Mouse (Mus musculus): ENCODE results near the gene Xxylt1. TPM values are rescaled to one million over a fixed set of nuclear protein-coding genes. Genes with fewer than 3 reads are reported as not detected.
A peak's percentile ranks its signal among the peaks of the same experiment; 100 is the strongest.

Xxylt1 gene
- total and polyA plus RNA-seq, 3 experiments = 12.8 to 164 (median 26.6) TPM

DNA sequence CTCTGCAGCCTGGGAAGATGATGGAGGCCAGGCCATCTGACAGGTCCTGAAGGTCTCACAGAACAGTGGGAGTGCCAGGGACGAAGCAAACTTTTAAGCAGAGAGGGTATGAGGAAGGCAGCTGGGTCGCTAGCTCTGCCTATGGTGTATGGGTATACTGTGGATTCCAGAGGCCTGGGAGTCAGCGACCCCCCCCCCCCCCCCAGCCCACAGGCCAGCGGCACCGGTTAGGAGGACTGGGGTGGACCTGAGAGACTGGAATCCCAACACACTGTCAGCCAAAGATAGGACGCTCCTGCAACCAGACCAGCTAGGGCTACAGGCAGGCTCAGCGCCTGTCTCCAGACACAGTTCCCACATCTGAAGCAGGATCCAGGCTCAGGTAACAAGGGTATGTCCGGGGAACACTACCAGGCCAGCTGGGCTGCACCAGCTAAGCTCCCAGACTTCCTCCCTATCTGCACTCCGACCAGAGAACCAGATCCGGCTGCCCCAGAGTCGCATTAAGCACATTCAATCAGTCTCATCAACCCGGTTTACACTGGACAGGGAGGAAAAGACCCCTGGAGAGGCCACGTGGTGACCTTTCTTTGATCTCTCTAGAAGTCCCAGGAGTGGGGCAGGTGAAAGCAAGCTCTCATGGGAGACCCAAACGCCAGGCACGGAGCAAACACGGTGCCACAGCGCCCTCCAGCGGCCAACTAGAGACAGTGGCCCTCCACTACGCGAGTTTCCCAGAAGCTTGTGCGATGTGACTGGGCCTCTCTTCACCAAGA, 10.7 kb downstream of the Xxylt1 start:
- Histone ChIP-seq H3K9me3 (replicated peaks; ENCODE audit: insufficient read depth, low read length) (no peaks in the 10 kb centered on the region), H3K9ac (ENCODE audit: control insufficient read depth, low read depth, low read length, poor library complexity, severe bottlenecking) (no peak overlapping the region), H3K36me3 (ENCODE audit: control insufficient read depth in 1 of 2, insufficient read depth in 2 of 2, low read length in 2 of 2) (no peaks in the 10 kb centered on the region), H3K27me3 (ENCODE audit: control insufficient read depth in 1 of 2, insufficient read depth in 2 of 2, low read length in 2 of 2) (no peaks in the 10 kb centered on the region), H3K4me3 (ENCODE audit: control insufficient read depth in 1 of 2, insufficient read depth in 1 of 2, low read depth in 2 of 2, low read length in 2 of 2) (no peak overlapping the region), H3K4me1 (ENCODE audit: control insufficient read depth in 1 of 2, insufficient read depth in 2 of 2, low read length in 2 of 2) (no peaks in the 10 kb centered on the region), H3K79me2 (ENCODE audit: control insufficient read depth, insufficient read depth, low read length, poor library complexity) (no peaks in the 10 kb centered on the region), H3K27ac (ENCODE audit: control insufficient read depth, low read depth, low read length) (no peak overlapping the region)
- DNase-seq (ENCODE audit: low read depth, low spot score) = peak; percentile 64
- TF ChIP-seq ETS1 (IDR thresholded peaks at IDR 0.05; ENCODE audit: low read depth, low read length) (no peak), TAL1 (IDR thresholded peaks at IDR 0.05; ENCODE audit: low read length) (no peak), RAD21 (IDR thresholded peaks at IDR 0.05; ENCODE audit: low read depth, low read length) (peak; percentile 83), TCF12 (IDR thresholded peaks at IDR 0.05; ENCODE audit: low read depth, low read length) (no peak), MAX (IDR thresholded peaks at IDR 0.05; ENCODE audit: low read length) (no peak), CTCF (IDR thresholded peaks at IDR 0.05 in 2 of 3, conservative IDR thresholded peaks at IDR 0.05 in 1 of 3; ENCODE audit: control insufficient read depth in 1 of 3, insufficient read depth in 1 of 3, low read depth in 2 of 3, low read length in 3 of 3, poor library complexity in 1 of 3, severe bottlenecking in 1 of 3) (peak; percentile 84 to 96 (median 86)), SIN3A (IDR thresholded peaks at IDR 0.05; ENCODE audit: low read length) (no peak), POLR2A (IDR thresholded peaks at IDR 0.05; ENCODE audit: control insufficient read depth in 1 of 2, insufficient read depth in 1 of 2, low read depth in 1 of 2, low read length in 2 of 2, poor library complexity in 1 of 2) (no peak), ZMIZ1 (IDR thresholded peaks at IDR 0.05; ENCODE audit: low read depth, low read length) (no peak), POLR2AphosphoS2 (IDR thresholded peaks at IDR 0.05; ENCODE audit: low read length) (no peak), SMC3 (IDR thresholded peaks at IDR 0.05; ENCODE audit: low read depth, low read length) (peak; percentile 74), ZC3H11A (IDR thresholded peaks at IDR 0.05; ENCODE audit: low read depth, low read length) (peak; percentile 72), GABPA (IDR thresholded peaks at IDR 0.05; ENCODE audit: low read depth, low read length) (no peak)

GRCm38 (mm10) chr16:31069211-31070166, 11.7 kb downstream of the Xxylt1 start:
- H3K36me3 ChIP-seq (ENCODE audit: control insufficient read depth in 1 of 2, insufficient read depth in 2 of 2, low read length in 2 of 2) = no peaks in the 10 kb centered on the region
- no peaks in the 10 kb centered on the region for H3K4me1 ChIP-seq (ENCODE audit: control insufficient read depth in 1 of 2, insufficient read depth in 2 of 2, low read length in 2 of 2)

More at GRCm38 (mm10) chr16:31069211-31070166, 11.7 kb downstream of the Xxylt1 start:
- no peak overlapping the region for H3K9ac ChIP-seq (ENCODE audit: control insufficient read depth, low read depth, low read length, poor library complexity, severe bottlenecking)
- H3K9me3 ChIP-seq (replicated peaks; ENCODE audit: insufficient read depth, low read length) = no peaks in the 10 kb centered on the region
- no peak overlapping the region for H3K4me3 ChIP-seq (ENCODE audit: control insufficient read depth in 1 of 2, insufficient read depth in 1 of 2, low read depth in 2 of 2, low read length in 2 of 2)
- TF ChIP-seq ZMIZ1 (IDR thresholded peaks at IDR 0.05; ENCODE audit: low read depth, low read length) = no peak
- TF ChIP-seq HCFC1 (IDR thresholded peaks at IDR 0.05; ENCODE audit: low read depth, low read length) = no peak
- TF ChIP-seq UBTF (IDR thresholded peaks at IDR 0.05; ENCODE audit: borderline replicate concordance, insufficient read depth, low read depth, low read length) = no peak
- no peak for TF ChIP-seq SMC3 (IDR thresholded peaks at IDR 0.05; ENCODE audit: low read depth, low read length)
- no peak for TF ChIP-seq ELF1 (IDR thresholded peaks at IDR 0.05; ENCODE audit: low read depth, low read length)
- no peak for TF ChIP-seq POLR2AphosphoS2 (IDR thresholded peaks at IDR 0.05; ENCODE audit: low read length)
- no peak for TF ChIP-seq JUND (IDR thresholded peaks at IDR 0.05; ENCODE audit: low read depth, low read length)
- TF ChIP-seq TBP (IDR thresholded peaks at IDR 0.05; ENCODE audit: low read depth, low read length) = no peak
- TF ChIP-seq MYC (IDR thresholded peaks at IDR 0.05; ENCODE audit: low read depth, low read length) = no peak
- no peak for TF ChIP-seq E2F4 (IDR thresholded peaks at IDR 0.05; ENCODE audit: borderline replicate concordance, low read depth, low read length)
- TF ChIP-seq GATA1 (IDR thresholded peaks at IDR 0.05; ENCODE audit: low read depth, low read length) = no peak
- TF ChIP-seq ZKSCAN1 (IDR thresholded peaks at IDR 0.05; ENCODE audit: low read depth, low read length) = no peak
- TF ChIP-seq MAX (IDR thresholded peaks at IDR 0.05; ENCODE audit: low read length) = no peak
- TF ChIP-seq GABPA (IDR thresholded peaks at IDR 0.05; ENCODE audit: low read depth, low read length) = no peak
- no peak for TF ChIP-seq BHLHE40 (IDR thresholded peaks at IDR 0.05; ENCODE audit: borderline replicate concordance, low read depth, low read length)
- TF ChIP-seq MEF2A (IDR thresholded peaks at IDR 0.05; ENCODE audit: extremely low read depth, insufficient replicate concordance, low read depth, low read length, poor library complexity, severe bottlenecking) = no peak
- no peak for TF ChIP-seq TAL1 (IDR thresholded peaks at IDR 0.05; ENCODE audit: low read length)
- TF ChIP-seq CHD1 (IDR thresholded peaks at IDR 0.05; ENCODE audit: low read depth, low read length) = no peak
- H3K79me2 ChIP-seq (ENCODE audit: control insufficient read depth, insufficient read depth, low read length, poor library complexity) = no peaks in the 10 kb centered on the region
- H3K27me3 ChIP-seq (ENCODE audit: control insufficient read depth in 1 of 2, insufficient read depth in 2 of 2, low read length in 2 of 2) = no peaks in the 10 kb centered on the region
- DNase-seq (ENCODE audit: low read depth, low spot score) = no peak
- no peak overlapping the region for H3K27ac ChIP-seq (ENCODE audit: control insufficient read depth, low read depth, low read length)

Data from MEL (cell line).